ENCODE assay signal across 15 mouse cellular contexts in the genomic region with DNA sequence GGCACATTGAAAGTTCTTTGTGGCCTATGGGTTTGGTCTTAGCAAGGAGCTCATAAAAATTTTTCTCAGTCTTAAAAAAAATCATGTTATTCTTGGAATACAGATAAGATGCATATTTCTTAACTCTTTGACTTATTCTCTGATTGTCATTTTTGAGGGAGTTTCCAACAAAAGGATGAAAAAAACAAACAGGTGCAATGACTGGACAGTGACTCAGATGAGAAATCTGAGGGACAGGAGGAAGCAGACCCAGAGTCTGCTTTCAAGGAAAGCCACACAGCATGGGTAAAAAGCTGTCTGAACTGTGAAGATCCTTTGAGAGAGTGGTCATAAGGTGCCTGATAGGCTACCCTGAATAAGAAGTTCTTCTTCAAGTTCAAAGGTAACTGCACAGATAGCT.
"Had no signal": no experiment of that assay in that cellular context is flagged by ENCODE, and none has a peak within 500 bp of the region (broad histone marks: within the 10 kb centered on the region; RNA-seq: fewer than 3 reads in every experiment).

No protein-coding gene starts in this region.

- H3K4me1 ChIP-seq: neural tube, embryonic 15.5 days had no signal

- H3K4me3 ChIP-seq: neural tube, embryonic 13.5 days; neural tube, embryonic 15.5 days; stomach, embryonic 15.5 days had no signal

- DNase-seq: retina, postnatal 1 day; right cerebral cortex, adult 18-20 months; right cerebral cortex, postnatal 14 days; right cerebral cortex, postnatal 4 days; spleen, adult 18-20 months; thymus, adult 18-20 months; thymus, adult 2 months; thymus, postnatal 14 days; thymus, postnatal 25 days; thymus, postnatal 36 days; thymus, postnatal 4 days had no signal

- H3K27ac ChIP-seq: neural tube, embryonic 13.5 days; neural tube, embryonic 15.5 days; stomach, embryonic 15.5 days; stomach, postnatal 0 days had no signal

- H3K36me3 ChIP-seq: neural tube, embryonic 13.5 days; neural tube, embryonic 15.5 days; stomach, embryonic 15.5 days had no signal

- H3K4me2 ChIP-seq: neural tube, embryonic 13.5 days; neural tube, embryonic 15.5 days; stomach, embryonic 15.5 days had no signal

- H3K27me3 ChIP-seq: neural tube, embryonic 13.5 days; neural tube, embryonic 15.5 days; stomach, embryonic 15.5 days had no signal
